Mouse (Mus musculus) cortical plate, adult 2 months (tissue): ENCODE measurements around the gene Cpb2.

Experiments used
- CTCF ChIP-seq: fragments of 200-500 bp; IDR thresholded peaks from 2 replicates; pipeline ENCODE4 v1.5.1; 2011; ENCODE audit warnings: mild to moderate bottlenecking, control low read depth, low read length; ENCODE audit not compliant: insufficient read depth; ENCODE audit errors: extremely low read depth
- POLR2A ChIP-seq: fragments of 200-500 bp; IDR thresholded peaks from 2 replicates; pipeline ENCODE4 v1.6.1; 2011; ENCODE audit warnings: mild to moderate bottlenecking, low read length, control low read depth; ENCODE audit not compliant: insufficient read depth; ENCODE audit errors: extremely low read depth

- TF ChIP-seq CTCF, result no peak
- TF ChIP-seq POLR2A, result no peak
Measured at GRCm38 (mm10) chr14:75279716-75280115, 37.6 kb downstream of the Cpb2 start.
